Mouse (Mus musculus) spleen, adult 12 weeks (tissue): ENCODE data around the gene Lrrc17.
"Not testable (repeated sequence)": the region's sequence is repeated elsewhere in the genome, so short reads cannot be mapped to it uniquely, and the experiment has no call there.

Experiments
- DNase-seq: peaks from one replicate; pipeline ENCODE4 v3.0.0; 2022; ENCODE audit warnings: low spot score

The Lrrc17 gene

GRCm38 (mm10) chr5:21608311-21609304 lies 65.2 kb downstream of the Lrrc17 start:
- no peak for DNase-seq

- DNase-seq = no peak
Observed at GRCm38 (mm10) chr5:21610996-21611395, 67.6 kb downstream of the Lrrc17 start.

- not testable (repeated sequence) for DNase-seq
Observed at GRCm38 (mm10) chr5:21614299-21614698, 70.9 kb downstream of the Lrrc17 start.

GRCm38 (mm10) chr5:21616450-21617009 lies 73.2 kb downstream of the Lrrc17 start:
- no peak for DNase-seq
